22 mouse cellular contexts compared by ENCODE assay signal in the genomic region with DNA sequence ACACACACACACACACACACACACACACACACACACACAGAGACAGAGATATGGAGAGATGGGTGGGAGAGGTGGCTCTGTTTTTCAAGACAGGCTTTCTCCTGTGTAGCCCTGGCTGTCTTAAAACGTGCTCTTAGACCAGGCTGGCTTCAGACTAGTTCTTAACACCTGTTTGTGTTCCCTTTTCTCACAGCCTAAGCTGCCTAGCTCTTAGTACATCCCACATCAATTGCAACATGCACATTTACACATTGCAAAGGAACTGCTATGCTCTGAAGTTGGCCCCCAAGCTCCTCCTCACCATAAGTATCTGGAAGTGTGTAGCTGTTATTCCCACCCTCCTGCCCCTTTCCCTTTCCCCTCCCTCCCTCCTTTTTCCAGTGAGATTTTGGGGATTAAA. TPM values are rescaled to one million over a fixed set of nuclear protein-coding genes. Genes with fewer than 3 reads are reported as not detected.
DNase-seq lines count a peak whose midpoint lies in the region; ATAC-seq and TF ChIP-seq lines count a peak whose summit lies in the region.
"Had no signal": no experiment of that assay in that cellular context is flagged by ENCODE, and none has a peak within 500 bp of the region (broad histone marks: within the 10 kb centered on the region; RNA-seq: fewer than 3 reads in every experiment).

No protein-coding gene starts in this region.

- TF ChIP-seq POLR2A in thymus, adult 2 months (IDR thresholded peaks at IDR 0.05; ENCODE audit: control insufficient read depth, extremely low read depth, insufficient read depth, low read length, poor library complexity), result no peak

- H3K9me3 ChIP-seq in liver, embryonic 14.5 days (ENCODE audit: control insufficient read depth, low read length), result no peaks in the 10 kb centered on the region
- no peaks in the 10 kb centered on the region for H3K9me3 ChIP-seq in stomach, postnatal 0 days (ENCODE audit: control insufficient read depth, low read length)
- H3K9me3 ChIP-seq: embryonic facial prominence, embryonic 15.5 days; heart, embryonic 12.5 days; hindbrain, embryonic 13.5 days; limb, embryonic 15.5 days; midbrain, embryonic 12.5 days had no signal

- no peak for TF ChIP-seq EP300 in liver, embryonic 14.5 days (IDR thresholded peaks at IDR 0.05; ENCODE audit: low read depth)
- no peak for TF ChIP-seq EP300 in stomach, postnatal 0 days (optimal IDR thresholded peaks at IDR 0.05)

- H3K27ac ChIP-seq in thymus, adult 2 months (ENCODE audit: control insufficient read depth, insufficient read depth, low read length), result peak overlapping the region; percentile 90
- H3K27ac ChIP-seq in liver, embryonic 14.5 days, result peak overlapping the region; percentile 90
- H3K27ac ChIP-seq in stomach, postnatal 0 days (replicated peaks), result no peak overlapping the region
- H3K27ac ChIP-seq: embryonic facial prominence, embryonic 15.5 days; hindbrain, embryonic 13.5 days; limb, embryonic 15.5 days; midbrain, embryonic 12.5 days had no signal

- no peak overlapping the region for H3K4me2 ChIP-seq in liver, embryonic 14.5 days (ENCODE audit: low read depth)
- H3K4me2 ChIP-seq in stomach, postnatal 0 days (replicated peaks; ENCODE audit: low read depth), result no peak overlapping the region
- H3K4me2 ChIP-seq: embryonic facial prominence, embryonic 15.5 days; heart, embryonic 12.5 days; hindbrain, embryonic 13.5 days; limb, embryonic 15.5 days; midbrain, embryonic 12.5 days had no signal

- peak; percentile 31 for DNase-seq in thymus, adult 2 months
- DNase-seq in thymus, adult 18-20 months, result no peak
- DNase-seq in liver, embryonic 14.5 days (ENCODE audit: low read depth in 3 of 3, low spot score in 3 of 3), result no peak
- peak; percentile 71 for DNase-seq in thymus, postnatal 0 days (ENCODE audit: low spot score)
- DNase-seq in stomach, postnatal 0 days (ENCODE audit: low spot score), result no peak
- DNase-seq in spleen, postnatal 10 days (ENCODE audit: low spot score in 2 of 2), result no peak
- no peak for DNase-seq in adrenal gland, adult 8-10 months
- DNase-seq: adrenal gland, postnatal 14 days; cerebellum, adult 8-10 months; heart, postnatal 14 days; kidney, adult 18-20 months; kidney, postnatal 4 days; lung, postnatal 10 days had no signal

- H3K4me3 ChIP-seq in thymus, adult 2 months (ENCODE audit: control insufficient read depth, insufficient read depth, low read length), result no peak overlapping the region
- no peak overlapping the region for H3K4me3 ChIP-seq in liver, embryonic 14.5 days (ENCODE audit: insufficient read depth in 1 of 2, low read depth in 2 of 2, low read length in 2 of 2)
- H3K4me3 ChIP-seq in stomach, postnatal 0 days (ENCODE audit: low read depth, low read length), result no peak overlapping the region
- H3K4me3 ChIP-seq: embryonic facial prominence, embryonic 15.5 days; heart, embryonic 12.5 days; hindbrain, embryonic 13.5 days; limb, embryonic 15.5 days; midbrain, embryonic 12.5 days had no signal

- H3K4me1 ChIP-seq in thymus, adult 2 months (replicated peaks; ENCODE audit: control insufficient read depth, insufficient read depth, low read length), result peaks cover 41% of the 10 kb centered on the region
- H3K4me1 ChIP-seq in liver, embryonic 14.5 days (replicated peaks; ENCODE audit: control insufficient read depth in 2 of 2, insufficient read depth in 2 of 2, low read length in 1 of 2), result peaks cover 39 to 43% of the 10 kb centered on the region in 2 experiments
- H3K4me1 ChIP-seq in stomach, postnatal 0 days (replicated peaks; ENCODE audit: control insufficient read depth, insufficient read depth), result no peaks in the 10 kb centered on the region

- peak overlapping the region; percentile 51 for H3K9ac ChIP-seq in liver, embryonic 14.5 days (replicated peaks)
- no peak overlapping the region for H3K9ac ChIP-seq in stomach, postnatal 0 days (ENCODE audit: low read length)
- H3K9ac ChIP-seq: embryonic facial prominence, embryonic 15.5 days; heart, embryonic 12.5 days; hindbrain, embryonic 13.5 days; limb, embryonic 15.5 days; midbrain, embryonic 12.5 days had no signal

- ATAC-seq in liver, embryonic 14.5 days (ENCODE audit: insufficient read depth), result no peak
- ATAC-seq in stomach, postnatal 0 days (ENCODE audit: low FRiP score, low TSS enrichment), result no peak
- ATAC-seq: forebrain, embryonic 14.5 days had no signal

- no peak for TF ChIP-seq CTCF in thymus, adult 2 months (IDR thresholded peaks at IDR 0.05; ENCODE audit: borderline replicate concordance, control insufficient read depth, extremely low read depth, insufficient read depth, low read length, poor library complexity)
- no peak for TF ChIP-seq CTCF in liver, embryonic 14.5 days (IDR thresholded peaks at IDR 0.05; ENCODE audit: low read depth)
- no peak for TF ChIP-seq CTCF in stomach, postnatal 0 days (IDR thresholded peaks at IDR 0.05; ENCODE audit: low read depth)

- no peaks in the 10 kb centered on the region for H3K27me3 ChIP-seq in thymus, adult 2 months (ENCODE audit: control insufficient read depth, insufficient read depth, low read length)
- no peaks in the 10 kb centered on the region for H3K27me3 ChIP-seq in liver, embryonic 14.5 days (ENCODE audit: control insufficient read depth, insufficient read depth, low read length)
- H3K27me3 ChIP-seq in stomach, postnatal 0 days (ENCODE audit: control insufficient read depth, insufficient read depth, low read length), result no peaks in the 10 kb centered on the region
- H3K27me3 ChIP-seq: embryonic facial prominence, embryonic 15.5 days; heart, embryonic 12.5 days; hindbrain, embryonic 13.5 days; limb, embryonic 15.5 days had no signal

- WGBS in thymus, adult 2 months, result 4% methylated on average over 1 of the region's 1 CpGs
- 11% methylated on average over 1 of the region's 1 CpGs for WGBS in liver, embryonic 14.5 days (ENCODE audit: insufficient replicate concordance)
- 50% methylated on average over 1 of the region's 1 CpGs for WGBS in stomach, postnatal 0 days

- H3K36me3 ChIP-seq in thymus, adult 2 months (ENCODE audit: control insufficient read depth, insufficient read depth, low read length), result no peaks in the 10 kb centered on the region
- no peaks in the 10 kb centered on the region; the same call in 1 of the 2 replicates for H3K36me3 ChIP-seq in liver, embryonic 14.5 days (replicated peaks; ENCODE audit: control insufficient read depth, insufficient read depth, low read depth)
- no peaks in the 10 kb centered on the region for H3K36me3 ChIP-seq in stomach, postnatal 0 days (ENCODE audit: control insufficient read depth, insufficient read depth, low read length)
- H3K36me3 ChIP-seq: embryonic facial prominence, embryonic 15.5 days; heart, embryonic 12.5 days; hindbrain, embryonic 13.5 days; limb, embryonic 15.5 days; midbrain, embryonic 12.5 days had no signal

RNA-seq across cellular contexts. Expression of a gene that starts 3.2 kb away (rescaled TPM):
- 52.6 and 126 TPM in 2 replicates for polyA plus RNA-seq in thymus, adult 2 months (2012; rRNA removed)
- 60.1 and 171 TPM in 2 replicates for polyA plus RNA-seq in liver, embryonic 14.5 days (2012; rRNA removed)
- 351 and 427 TPM in 2 replicates for polyA plus RNA-seq in liver, embryonic 14.5 days (2014; fragmentation: Nextera tagmentation; extraction: Ambion mirVana)
- 356 and 374 TPM in 2 replicates for polyA plus RNA-seq in thymus, postnatal 0 days (2015; fragmentation: Nextera tagmentation; extraction: Ambion mirVana)
- polyA plus RNA-seq in stomach, postnatal 0 days (2015; fragmentation: Nextera tagmentation; extraction: Ambion mirVana), result 88.7 and 97.1 TPM in 2 replicates
- 100 to 1,000 TPM; 104 to 129 (median 117) TPM for total RNA-seq in adrenal gland, adult 8-10 months (2022)

RNA-seq across cellular contexts. Expression of a gene that starts 34.2 kb away (rescaled TPM):
- polyA plus RNA-seq in thymus, adult 2 months (2012; rRNA removed), result 0.93 and 1.3 TPM in 2 replicates
- 191 and 274 TPM in 2 replicates for polyA plus RNA-seq in liver, embryonic 14.5 days (2012; rRNA removed)
- 293 and 315 TPM in 2 replicates for polyA plus RNA-seq in liver, embryonic 14.5 days (2014; fragmentation: Nextera tagmentation; extraction: Ambion mirVana)
- 5.3 and 6.8 TPM in 2 replicates for polyA plus RNA-seq in thymus, postnatal 0 days (2015; fragmentation: Nextera tagmentation; extraction: Ambion mirVana)
- 0.78 and 1.2 TPM in 2 replicates for polyA plus RNA-seq in stomach, postnatal 0 days (2015; fragmentation: Nextera tagmentation; extraction: Ambion mirVana)
- under 1 TPM in 1 of 4 experiments, not detected in 3; 0.11 TPM for total RNA-seq in adrenal gland, adult 8-10 months (2022)
- total RNA-seq: gastrocnemius, adult 8-10 months; left cerebral cortex, postnatal 25 days had no signal
- polyA plus RNA-seq: forebrain, embryonic 14.5 days; small intestine, adult 2 months had no signal

RNA-seq across cellular contexts. Expression of a gene that starts 41.6 kb away (rescaled TPM):
- polyA plus RNA-seq in thymus, adult 2 months (2012; rRNA removed), result 52.3 and 53.4 TPM in 2 replicates
- 32.9 and 36.0 TPM in 2 replicates for polyA plus RNA-seq in liver, embryonic 14.5 days (2012; rRNA removed)
- polyA plus RNA-seq in liver, embryonic 14.5 days (2014; fragmentation: Nextera tagmentation; extraction: Ambion mirVana), result 49.4 and 51.8 TPM in 2 replicates
- polyA plus RNA-seq in thymus, postnatal 0 days (2015; fragmentation: Nextera tagmentation; extraction: Ambion mirVana), result 111 and 114 TPM in 2 replicates
- 65.1 and 67.7 TPM in 2 replicates for polyA plus RNA-seq in stomach, postnatal 0 days (2015; fragmentation: Nextera tagmentation; extraction: Ambion mirVana)
- 10 to 100 TPM; 35.0 to 43.4 (median 38.6) TPM for total RNA-seq in adrenal gland, adult 8-10 months (2022)

RNA-seq across cellular contexts. Expression of a gene that starts 58.2 kb away (rescaled TPM):
- 11.9 and 13.5 TPM in 2 replicates for polyA plus RNA-seq in thymus, adult 2 months (2012; rRNA removed)
- polyA plus RNA-seq in liver, embryonic 14.5 days (2012; rRNA removed), result 13.9 and 16.1 TPM in 2 replicates
- polyA plus RNA-seq in liver, embryonic 14.5 days (2014; fragmentation: Nextera tagmentation; extraction: Ambion mirVana), result 8.2 and 11.6 TPM in 2 replicates
- 19.9 and 20.9 TPM in 2 replicates for polyA plus RNA-seq in thymus, postnatal 0 days (2015; fragmentation: Nextera tagmentation; extraction: Ambion mirVana)
- 6.5 and 7.5 TPM in 2 replicates for polyA plus RNA-seq in stomach, postnatal 0 days (2015; fragmentation: Nextera tagmentation; extraction: Ambion mirVana)
- 1 to 10 TPM; 5.6 to 7.8 (median 6.7) TPM for total RNA-seq in adrenal gland, adult 8-10 months (2022)

Comparison
In these comparisons a context has a peak if more than half of its experiments do, and no peak if none do; other contexts are left out.
1. DNase-seq: peak in thymus, adult 2 months (single experiment) and thymus, postnatal 0 days (single experiment); none in thymus, adult 18-20 months (0 of 2), liver, embryonic 14.5 days (0 of 3), stomach, postnatal 0 days (single experiment), spleen, postnatal 10 days (0 of 2) and adrenal gland, adult 8-10 months (single experiment).
2. RNA of a gene that starts 34.2 kb away (polyA plus RNA-seq): 191 to 315 TPM in liver, embryonic 14.5 days; 5.3 to 6.8 TPM in thymus, postnatal 0 days, 0.93 to 1.3 TPM in thymus, adult 2 months and 0.78 to 1.2 TPM in stomach, postnatal 0 days; every median in the first group is over 10 times any median in the second.